Mouse (Mus musculus) cortical plate, adult 2 months (tissue): ENCODE data around the gene Msh3. TPM values are rescaled to one million over a fixed set of nuclear protein-coding genes. Genes with fewer than 3 reads are reported as not detected.

ENCODE experiments used
- H3K27ac ChIP-seq: fragments of 200-500 bp; 2 replicates; pipeline ENCODE4 v1.5.1; 2012; ENCODE audit warnings: low read length, control low read depth, inconsistent platforms; ENCODE audit not compliant: insufficient read depth
- H3K4me1 ChIP-seq: fragments of 200-500 bp; 2 replicates; pipeline ENCODE4 v1.6.1; 2011; ENCODE audit warnings: low read length; ENCODE audit not compliant: control insufficient read depth, insufficient read depth
- H3K4me3 ChIP-seq: fragments of 200-500 bp; 2 replicates; pipeline ENCODE4 v1.5.1; 2011; ENCODE audit warnings: mild to moderate bottlenecking, low read length, control low read depth; ENCODE audit not compliant: insufficient read depth
- CTCF ChIP-seq: fragments of 200-500 bp; IDR thresholded peaks from 2 replicates; pipeline ENCODE4 v1.5.1; 2011; ENCODE audit warnings: mild to moderate bottlenecking, control low read depth, low read length; ENCODE audit not compliant: insufficient read depth; ENCODE audit errors: extremely low read depth
- POLR2A ChIP-seq: fragments of 200-500 bp; IDR thresholded peaks from 2 replicates; pipeline ENCODE4 v1.6.1; 2011; ENCODE audit warnings: mild to moderate bottlenecking, low read length, control low read depth; ENCODE audit not compliant: insufficient read depth; ENCODE audit errors: extremely low read depth
- polyA plus RNA-seq: library from polyadenylated mRNA; depleted of rRNA; stranded (reverse); fragments of >200 nt; gene quantifications from 2 replicates; pipeline ENCODE4 v1.2.3, GENCODE M21; 2012

Gene Msh3
- polyA plus RNA-seq, 1 experiment, result 20.8 TPM

- no peak overlapping the region for H3K27ac ChIP-seq
- H3K4me1 ChIP-seq, result no peaks in the 10 kb centered on the region
- no peak overlapping the region for H3K4me3 ChIP-seq
- TF ChIP-seq CTCF (no peak), POLR2A (no peak)
These were observed 93.5 kb downstream of the Msh3 start for GRCm38 (mm10) chr13:92261329-92261728.

GRCm38 (mm10) chr13:92255480-92255879, 99.3 kb downstream of the Msh3 start:
- Histone ChIP-seq H3K4me3 (no peak overlapping the region), H3K4me1 (peaks cover 2% of the 10 kb centered on the region; the same call in 1 of the 2 replicates), H3K27ac (no peak overlapping the region)
- TF ChIP-seq POLR2A (no peak), CTCF (no peak)

- Histone ChIP-seq H3K27ac (no peak overlapping the region), H3K4me1 (peaks cover 2% of the 10 kb centered on the region; the same call in 1 of the 2 replicates), H3K4me3 (no peak overlapping the region)
- no peak for TF ChIP-seq CTCF
- TF ChIP-seq POLR2A, result no peak
These were observed 101.0 kb downstream of the Msh3 start for GRCm38 (mm10) chr13:92253850-92254249.

- Histone ChIP-seq H3K27ac (no peak overlapping the region), H3K4me3 (no peak overlapping the region), H3K4me1 (peaks cover 2% of the 10 kb centered on the region; the same call in 1 of the 2 replicates)
- TF ChIP-seq POLR2A (no peak), CTCF (no peak)
These were observed 102.5 kb downstream of the Msh3 start for GRCm38 (mm10) chr13:92252331-92252730.

- TF ChIP-seq POLR2A, result no peak
- no peak for TF ChIP-seq CTCF
- H3K27ac ChIP-seq, result no peak overlapping the region
- H3K4me1 ChIP-seq, result peaks cover 3% of the 10 kb centered on the region; the same call in 1 of the 2 replicates
- H3K4me3 ChIP-seq, result no peak overlapping the region
These were observed 107.2 kb downstream of the Msh3 start for GRCm38 (mm10) chr13:92247576-92247975.

GRCm38 (mm10) chr13:92246966-92247365, 107.8 kb downstream of the Msh3 start:
- TF ChIP-seq CTCF (no peak), POLR2A (no peak)
- peak overlapping the region; percentile 66; the same call in 1 of the 2 replicates for H3K27ac ChIP-seq
- peaks cover 3% of the 10 kb centered on the region; the same call in 1 of the 2 replicates for H3K4me1 ChIP-seq
- H3K4me3 ChIP-seq, result no peak overlapping the region

GRCm38 (mm10) chr13:92244731-92245130, 110.1 kb downstream of the Msh3 start:
- Histone ChIP-seq H3K4me3 (no peak overlapping the region), H3K27ac (no peak overlapping the region), H3K4me1 (peaks cover 4% of the 10 kb centered on the region; the same call in 1 of the 2 replicates)
- TF ChIP-seq POLR2A, result no peak
- TF ChIP-seq CTCF, result no peak

- Histone ChIP-seq H3K4me3 (no peak overlapping the region), H3K27ac (no peak overlapping the region), H3K4me1 (peaks cover 7% of the 10 kb centered on the region)
- no peak for TF ChIP-seq CTCF
- TF ChIP-seq POLR2A, result no peak
These were observed 113.4 kb downstream of the Msh3 start for GRCm38 (mm10) chr13:92241426-92241825.

GRCm38 (mm10) chr13:92237887-92238286, 116.9 kb downstream of the Msh3 start:
- Histone ChIP-seq H3K4me1 (peaks cover 7% of the 10 kb centered on the region), H3K27ac (peak overlapping the region; percentile 78; the same call in 1 of the 2 replicates), H3K4me3 (no peak overlapping the region)
- TF ChIP-seq CTCF (no peak), POLR2A (no peak)

- peak overlapping the region; percentile 60 for H3K27ac ChIP-seq
- peaks cover 7% of the 10 kb centered on the region for H3K4me1 ChIP-seq
- H3K4me3 ChIP-seq, result no peak overlapping the region
- TF ChIP-seq CTCF, result no peak
- TF ChIP-seq POLR2A, result no peak
These were observed 117.8 kb downstream of the Msh3 start for GRCm38 (mm10) chr13:92237016-92237415.
